Mouse (Mus musculus): ENCODE measurements at regions not wholly inside any gene's neighbourhood (a gene's known extent, or its start where the extent isn't known, plus 50 kb on each side); places are given as distances from the start of the nearest gene placed in this dataset.

DNA sequence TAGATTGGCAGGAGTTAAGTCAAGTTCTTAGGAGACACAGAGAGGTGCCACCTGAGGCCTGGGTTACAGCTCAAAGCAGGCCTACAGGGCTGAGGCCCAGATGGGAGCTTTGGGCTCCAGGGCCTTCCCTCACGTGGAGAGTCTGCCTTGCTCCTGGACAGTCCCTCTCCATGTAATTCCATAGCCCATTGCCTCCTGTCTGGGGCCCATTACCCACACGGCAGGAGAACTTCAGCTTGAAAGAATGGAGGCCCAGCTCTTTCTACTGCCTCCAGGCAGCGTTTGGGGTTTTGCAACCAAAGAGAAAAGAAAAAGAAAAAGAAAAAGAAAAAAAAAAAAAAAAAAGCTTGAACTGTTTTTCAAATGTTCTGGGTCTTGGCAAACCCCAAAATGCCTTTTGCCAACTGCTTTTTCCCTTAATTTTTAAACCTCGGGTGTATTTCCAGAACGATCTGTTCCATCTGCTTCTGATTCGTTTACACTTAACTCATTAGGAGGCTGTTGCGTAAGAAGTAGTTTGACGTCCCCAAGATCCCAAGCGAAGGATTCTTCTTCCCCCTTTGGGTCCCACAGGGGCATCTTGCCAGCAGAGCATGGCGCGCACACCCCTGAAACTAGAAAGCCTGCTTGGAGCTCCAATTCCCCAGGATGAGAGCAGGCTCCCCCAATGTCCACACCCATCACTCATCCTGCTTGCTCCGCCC lies 165.4 kb upstream of the Zfp703 start:
- peak; percentile 72 for DNase-seq (ENCODE audit: low spot score)

DNA sequence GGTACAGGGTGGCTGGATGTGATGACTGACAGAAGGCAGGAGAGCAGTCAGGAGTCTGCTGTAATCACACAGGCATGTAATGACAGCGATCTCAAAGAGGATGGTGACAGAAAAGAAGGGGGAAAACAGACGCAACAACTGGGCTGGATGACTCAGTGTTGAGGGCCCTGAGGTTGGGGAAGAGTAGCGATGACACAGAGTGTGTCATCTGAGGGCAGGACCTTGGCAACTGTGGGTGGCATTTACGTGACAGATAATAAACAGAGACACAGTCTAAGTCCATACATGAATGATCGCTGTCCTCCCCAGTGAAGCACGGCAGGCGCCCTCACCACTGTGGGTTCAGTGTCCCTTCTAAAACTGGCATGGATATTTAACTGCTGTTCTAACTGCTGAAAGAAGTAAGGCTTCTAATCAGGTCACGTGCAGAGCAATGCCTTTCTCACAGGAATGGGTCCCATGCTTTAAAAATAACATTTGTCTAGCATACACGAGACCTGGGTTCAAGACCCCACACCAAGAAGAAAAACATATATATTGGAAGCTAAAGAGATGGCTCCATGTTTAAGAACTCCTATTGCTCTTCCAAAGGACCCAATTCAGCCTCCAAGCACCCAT lies 163.8 kb upstream of the Zfp703 start:
- DNase-seq (ENCODE audit: low spot score): no peak

DNA sequence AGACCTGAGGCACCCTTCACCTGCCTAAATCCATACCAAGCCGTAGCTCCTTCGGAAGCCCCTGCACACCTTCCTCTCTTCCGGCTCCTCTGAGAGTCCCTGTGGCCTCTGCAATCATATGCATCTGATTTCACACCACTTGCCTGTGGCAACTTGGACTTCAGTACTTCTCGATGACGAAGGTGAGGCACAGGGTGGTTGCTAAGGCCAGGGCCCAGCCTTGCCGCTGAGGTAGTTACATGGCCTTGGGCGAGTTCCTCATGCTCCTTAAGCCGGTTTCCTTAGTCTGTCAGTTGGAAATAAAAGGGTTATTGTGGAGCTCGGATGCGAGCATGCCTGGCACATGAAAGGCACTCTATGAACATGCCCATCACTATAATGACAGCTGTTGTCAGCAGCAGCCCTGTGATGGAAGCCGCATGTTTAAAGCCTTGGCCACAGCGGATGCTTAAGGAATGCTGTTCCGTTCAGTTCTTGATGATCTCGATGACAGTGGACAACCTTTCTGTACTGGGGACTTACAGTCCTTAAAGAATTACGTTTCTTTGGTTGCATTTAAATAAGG lies 162.0 kb upstream of the Zfp703 start:
- no peak for DNase-seq (ENCODE audit: low spot score)

DNA sequence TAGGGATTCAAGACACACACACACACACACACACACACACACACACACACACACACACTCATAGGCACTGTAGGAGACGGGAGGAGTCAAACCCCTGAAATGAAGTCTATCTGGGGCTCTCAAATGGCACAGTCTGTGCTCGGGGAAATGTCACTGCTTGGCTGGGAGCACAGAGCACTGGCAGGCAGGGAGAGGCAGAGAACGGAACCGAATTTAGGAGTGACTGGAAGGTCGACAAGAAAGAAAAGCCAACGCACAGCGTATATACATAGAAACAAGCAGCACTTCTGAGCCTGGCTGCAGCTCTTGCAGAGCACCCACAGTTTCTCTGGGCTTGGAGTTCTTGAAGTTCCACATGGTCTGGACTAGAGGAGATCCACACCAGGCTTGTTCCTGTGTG lies 160.1 kb upstream of the Zfp703 start:
- no peak for DNase-seq (ENCODE audit: low spot score)

DNA sequence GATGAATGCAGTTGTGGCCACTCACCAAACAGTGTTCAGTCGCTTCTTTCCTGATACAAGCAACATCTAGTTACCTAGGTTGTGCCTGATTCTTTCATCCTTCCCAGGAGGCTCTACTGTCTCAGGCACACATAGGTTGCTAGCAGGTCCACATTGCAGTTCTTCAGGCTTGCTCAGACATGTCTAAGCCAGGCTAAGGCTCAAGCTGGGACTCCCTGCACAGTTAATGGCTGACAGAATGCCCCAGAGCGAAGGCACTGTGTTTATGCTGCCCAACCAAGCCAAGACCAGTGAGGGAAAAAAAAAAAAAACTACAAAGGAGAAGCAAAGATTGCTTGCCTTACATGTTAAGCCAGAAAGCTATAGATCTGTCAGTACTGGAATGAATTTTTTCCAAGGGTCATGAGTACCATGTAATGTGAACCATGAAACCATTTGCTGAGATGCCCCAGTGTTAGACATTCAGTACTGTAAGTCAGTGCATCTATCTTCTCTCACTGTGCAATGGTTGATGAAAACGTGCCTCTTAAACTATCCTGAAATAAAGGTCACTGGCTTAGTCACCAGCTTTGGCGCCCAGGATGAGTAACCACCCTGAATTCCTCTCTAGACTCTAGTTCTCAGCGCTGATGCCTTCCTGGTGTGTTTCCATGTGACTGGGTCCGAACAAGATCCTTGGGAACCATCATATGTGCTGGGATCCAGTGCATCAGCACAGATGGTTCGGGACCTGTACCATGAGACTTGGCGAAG lies 152.8 kb upstream of the Zfp703 start:
- DNase-seq (ENCODE audit: low spot score): no peak

DNA sequence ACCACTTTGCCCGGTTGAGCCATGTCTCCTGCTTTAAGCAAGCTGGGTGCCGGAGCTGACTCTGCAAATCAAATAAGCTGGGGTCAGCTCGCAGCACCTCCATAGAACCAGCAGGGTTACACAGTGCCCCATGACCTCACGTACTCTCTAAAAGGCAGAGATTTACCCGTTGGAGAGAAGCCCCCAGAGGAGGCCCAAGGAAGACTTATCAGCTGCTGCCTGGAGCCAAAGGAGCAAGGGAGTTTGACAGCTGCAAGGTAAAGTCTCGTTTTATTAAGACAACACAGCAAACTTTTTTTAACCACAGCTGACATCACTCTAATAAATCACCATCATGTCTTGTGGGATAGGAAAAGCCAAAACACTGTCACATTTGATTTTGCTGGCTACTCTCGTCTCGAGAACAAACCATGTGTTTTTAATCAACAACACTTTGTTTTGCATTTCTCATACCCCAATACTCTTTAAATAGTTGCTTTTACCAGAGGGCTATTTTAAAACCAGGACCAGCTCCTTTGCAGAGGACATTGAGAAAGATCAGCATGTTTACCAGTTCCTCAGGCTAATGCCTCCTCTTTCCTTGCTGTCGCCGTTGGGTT lies 148.7 kb upstream of the Zfp703 start:
- no peak for DNase-seq (ENCODE audit: low spot score)

DNA sequence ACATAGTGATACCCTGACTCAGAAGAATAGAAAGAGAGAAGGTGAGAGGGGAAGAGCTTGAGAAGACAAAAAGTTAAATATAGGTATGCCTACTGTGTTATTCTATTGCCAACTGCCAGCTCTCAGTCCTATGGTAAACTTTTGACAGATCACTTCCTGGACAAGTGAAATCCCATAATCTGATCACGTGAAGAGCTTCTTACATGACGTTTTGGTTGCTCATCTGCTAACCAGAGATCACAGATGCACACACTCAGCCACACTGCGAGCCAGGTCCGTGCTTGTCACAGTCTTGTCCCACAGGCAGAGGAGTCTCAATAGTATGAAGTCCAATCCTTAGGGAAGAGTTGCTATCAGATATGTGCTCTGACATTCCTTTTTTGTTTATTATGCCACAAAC lies 147.8 kb upstream of the Zfp703 start:
- DNase-seq (ENCODE audit: low spot score): no peak

DNA sequence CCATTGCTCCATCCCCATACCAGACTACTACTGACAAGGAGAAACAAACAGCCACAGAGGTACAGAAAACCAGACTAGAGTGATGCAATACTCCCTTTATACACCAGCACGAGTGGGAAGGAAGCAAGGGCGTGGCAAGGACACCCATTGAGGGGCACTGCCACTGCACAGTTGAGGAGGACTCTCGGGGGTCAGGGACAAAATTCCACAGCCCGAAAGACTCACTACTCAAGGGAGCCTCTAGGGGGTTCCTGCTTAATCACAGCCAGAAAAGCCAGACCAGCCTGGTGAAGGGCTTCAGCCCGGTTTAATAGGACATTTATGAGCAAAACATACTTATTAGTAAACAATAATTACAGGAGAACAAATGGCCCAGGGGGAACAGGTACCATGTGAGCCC lies 146.0 kb upstream of the Zfp703 start:
- no peak for DNase-seq (ENCODE audit: low spot score)

DNA sequence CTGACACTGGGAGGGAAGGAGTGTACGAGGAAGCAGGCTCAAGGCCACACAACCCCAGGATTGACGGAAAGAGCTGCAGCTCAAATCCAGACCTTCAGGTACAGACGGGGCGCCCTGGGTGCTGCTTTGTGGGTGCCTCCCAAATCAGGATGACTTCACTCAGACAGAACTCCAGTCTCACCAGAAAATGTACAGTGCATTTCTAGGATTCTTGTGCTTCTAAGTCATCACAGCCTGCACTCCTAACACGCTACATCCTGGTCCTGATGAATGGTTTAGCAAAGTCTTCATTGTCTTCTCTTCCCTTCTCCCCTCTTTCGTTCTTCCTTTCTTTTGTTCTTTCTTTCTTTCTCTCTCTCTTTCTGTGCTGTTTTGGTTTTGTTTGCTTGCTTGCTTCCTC lies 145.3 kb upstream of the Zfp703 start:
- no peak for DNase-seq (ENCODE audit: low spot score)

DNA sequence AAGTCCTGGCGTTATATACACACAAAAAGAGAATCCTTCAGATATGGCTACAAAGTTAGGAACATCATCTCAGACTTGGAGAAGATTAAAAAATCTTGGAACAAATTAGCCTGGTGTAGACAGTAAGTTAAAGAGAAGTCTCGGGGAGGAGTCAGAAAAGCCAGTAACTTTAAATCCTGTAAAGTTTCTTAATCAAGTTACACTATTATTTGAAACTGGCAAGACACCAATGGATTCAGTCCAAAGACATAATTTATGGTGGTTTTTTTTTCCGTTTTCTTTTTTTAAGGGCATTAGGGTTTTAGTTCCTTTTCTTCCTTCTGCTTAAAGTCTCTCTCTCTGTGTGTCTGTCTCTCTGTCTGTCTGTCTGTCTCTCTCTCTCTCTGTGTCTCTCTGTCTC lies 144.6 kb upstream of the Zfp703 start:
- DNase-seq (ENCODE audit: low spot score): no peak

DNA sequence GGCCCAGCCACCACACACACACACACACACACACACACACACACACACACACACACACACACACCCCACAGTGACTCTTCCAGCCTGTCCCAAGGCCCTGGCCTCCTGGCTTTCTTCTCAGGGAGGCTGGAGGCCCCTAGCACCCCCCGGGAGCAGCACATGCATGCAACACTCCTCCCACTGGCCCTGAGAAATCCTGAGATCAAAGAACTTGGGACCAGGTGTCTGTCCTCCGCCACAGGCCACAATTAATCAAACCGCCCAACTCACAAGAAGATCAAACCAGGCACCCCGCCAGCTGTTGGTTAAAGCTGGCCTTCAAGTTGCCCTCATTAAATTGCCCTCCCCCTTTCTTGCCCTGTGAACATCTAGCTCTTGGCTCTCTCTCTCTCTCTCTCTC lies 143.8 kb upstream of the Zfp703 start:
- no peak for DNase-seq (ENCODE audit: low spot score)

DNA sequence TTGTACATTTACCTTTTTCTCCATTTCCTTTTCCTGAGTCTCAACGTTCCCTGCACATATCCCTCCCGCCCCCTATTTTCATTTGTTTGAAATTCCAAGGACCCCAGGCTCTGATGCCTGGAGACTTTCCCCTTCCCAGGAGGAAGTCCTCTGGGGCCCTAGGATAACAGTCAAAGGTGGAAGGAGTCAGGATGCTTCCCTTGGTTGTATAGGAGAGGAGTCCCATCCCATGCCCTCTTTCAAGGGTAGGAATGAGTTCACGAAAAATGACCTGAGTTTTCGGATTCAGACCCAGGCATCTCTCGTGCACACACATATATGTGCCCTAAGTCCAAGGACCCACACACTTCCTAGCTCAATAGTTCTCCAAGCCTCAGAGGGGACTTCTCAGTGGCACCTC lies 143.3 kb upstream of the Zfp703 start:
- DNase-seq (ENCODE audit: low spot score): no peak

DNA sequence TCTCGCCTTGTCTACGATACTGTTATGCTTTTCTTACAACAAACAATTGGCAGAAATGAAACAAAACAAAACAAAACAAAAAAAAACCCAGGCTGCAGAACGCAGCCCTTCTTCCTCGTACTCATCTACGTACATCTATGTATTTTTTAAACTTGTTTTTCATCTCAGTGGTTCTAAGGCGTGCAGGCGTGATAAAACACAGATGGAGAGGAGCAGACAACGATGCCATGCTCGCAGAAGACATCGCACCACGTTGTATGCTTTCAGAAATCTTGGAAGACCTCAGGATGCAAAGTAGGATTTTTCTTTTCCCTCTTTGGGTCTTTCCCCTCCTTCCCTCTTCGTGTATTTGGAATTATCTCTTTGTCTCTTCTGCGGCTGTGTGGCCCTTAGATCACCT lies 142.5 kb upstream of the Zfp703 start:
- DNase-seq (ENCODE audit: low spot score): no peak

DNA sequence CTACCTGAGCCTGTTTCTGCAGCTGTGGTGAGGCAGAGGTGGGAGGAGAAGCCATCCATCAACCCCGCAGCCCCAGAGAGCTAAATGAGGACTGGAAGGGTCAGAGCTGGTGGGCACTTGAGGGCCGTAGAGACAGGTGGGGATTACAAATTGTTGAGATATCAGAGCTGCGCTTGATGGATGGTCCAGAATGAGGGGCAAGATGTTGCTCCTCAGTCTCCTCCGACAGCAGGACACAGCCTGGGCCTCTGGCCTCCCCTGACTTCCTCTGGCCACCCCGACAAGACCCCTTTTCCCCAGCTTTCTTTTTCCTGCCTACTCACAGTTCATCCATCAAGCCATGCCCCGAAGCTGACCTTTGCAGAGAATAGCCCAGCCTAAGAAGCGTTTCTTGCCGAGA lies 142.0 kb upstream of the Zfp703 start:
- no peak for DNase-seq (ENCODE audit: low spot score)

DNA sequence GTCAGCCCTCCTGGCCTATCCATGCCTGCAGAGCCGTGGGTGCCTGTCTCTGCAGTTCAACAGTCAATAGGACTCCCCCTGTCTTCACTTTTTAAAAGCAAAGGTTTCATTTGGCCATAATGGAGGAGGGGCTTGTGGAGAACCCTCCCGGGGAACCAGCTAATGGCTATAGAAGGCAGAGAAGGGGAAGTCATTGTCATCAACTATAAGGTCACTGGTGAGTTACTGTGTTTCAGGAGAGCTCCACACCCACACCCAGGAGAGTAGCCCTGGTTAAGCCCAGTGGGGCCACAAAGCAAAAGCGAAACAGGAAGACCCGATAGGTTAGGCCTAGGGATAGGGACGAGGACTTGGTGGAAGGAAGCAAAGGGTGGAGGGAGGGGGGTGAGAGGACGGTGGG lies 141.5 kb upstream of the Zfp703 start:
- no peak for DNase-seq (ENCODE audit: low spot score)

DNA sequence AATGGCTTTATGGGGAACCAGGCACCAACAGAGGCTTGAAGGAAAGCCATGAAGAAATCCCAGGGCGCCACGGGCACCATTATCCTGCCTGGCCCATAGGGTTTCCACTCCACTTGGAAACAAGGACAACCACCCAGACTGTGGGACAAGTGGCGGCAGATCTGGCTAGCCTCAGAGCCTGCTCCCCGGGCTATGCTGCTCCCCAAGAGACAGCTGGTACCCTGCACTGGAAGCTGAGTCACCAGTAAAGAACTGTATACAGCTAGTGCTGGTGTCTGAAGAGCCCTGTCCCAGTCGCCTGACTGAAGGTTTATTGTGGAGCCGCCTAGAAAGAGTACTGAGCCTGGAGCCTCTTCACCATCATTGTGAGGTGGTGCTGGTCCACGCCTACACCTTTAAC lies 140.6 kb upstream of the Zfp703 start:
- DNase-seq (ENCODE audit: low spot score): no peak

DNA sequence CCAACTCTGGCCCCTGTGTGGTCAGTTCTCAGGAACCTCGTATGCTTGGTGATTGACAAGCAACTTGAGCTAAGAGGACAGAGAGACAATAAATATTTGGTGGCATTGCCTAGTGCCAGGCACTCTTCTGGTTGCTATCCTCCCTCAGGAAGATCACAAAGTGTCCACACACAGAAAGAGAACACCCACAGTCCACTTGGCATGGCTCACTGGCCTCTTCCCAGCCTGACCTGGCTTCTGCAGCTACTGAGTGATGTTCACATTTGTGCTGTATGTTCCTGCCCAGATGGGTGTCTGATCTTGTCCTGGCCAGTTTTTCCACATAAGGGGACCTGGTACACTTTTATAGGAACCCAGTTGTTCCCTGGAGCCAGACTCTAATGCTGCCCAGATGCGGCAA lies 136.8 kb upstream of the Zfp703 start:
- no peak for DNase-seq (ENCODE audit: low spot score)

DNA sequence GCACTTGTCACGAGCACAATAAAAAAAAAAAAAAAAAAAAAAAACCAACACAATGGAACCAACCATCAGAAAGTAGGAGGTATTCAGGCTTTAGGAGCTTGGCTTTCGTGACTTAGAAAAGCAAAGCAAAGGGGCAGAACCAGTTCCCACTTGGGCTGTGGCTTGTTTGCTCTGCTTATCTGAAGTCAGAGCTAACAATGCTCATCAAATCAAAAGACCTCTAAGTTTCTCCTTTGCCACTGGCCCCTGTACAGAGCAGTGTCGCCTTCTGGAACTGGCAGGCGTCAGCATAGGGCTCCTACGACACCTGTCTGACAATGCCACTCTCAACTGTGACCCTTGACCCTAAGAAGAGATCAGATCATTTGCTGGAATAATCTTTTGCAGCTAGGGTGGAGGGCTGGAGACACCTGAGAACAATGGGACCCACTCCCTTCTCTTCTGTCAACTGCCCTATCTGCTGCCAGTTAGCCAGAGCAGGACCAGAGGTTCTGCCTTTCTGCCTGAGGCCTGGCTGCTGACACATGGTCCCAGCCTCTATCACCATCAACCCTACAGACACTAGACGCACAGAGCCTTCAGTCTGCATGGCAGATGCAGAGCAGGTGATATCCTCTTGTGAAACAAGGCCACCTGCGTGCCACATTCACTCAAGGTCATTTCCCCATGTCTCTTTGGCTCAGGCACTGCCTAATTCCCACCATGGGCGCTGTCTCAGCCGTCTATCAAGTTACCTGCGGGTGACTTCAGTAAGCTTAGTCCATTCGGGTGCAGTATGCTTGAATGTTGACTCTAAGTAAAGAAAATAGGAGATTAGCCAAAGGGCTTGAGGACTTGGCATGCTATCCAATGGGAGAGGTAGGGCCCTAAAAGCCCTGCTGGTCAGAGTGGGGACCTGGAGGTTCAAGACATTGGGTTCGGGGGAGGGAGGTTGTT lies 136.1 kb upstream of the Zfp703 start:
- no peak for DNase-seq (ENCODE audit: low spot score)

DNA sequence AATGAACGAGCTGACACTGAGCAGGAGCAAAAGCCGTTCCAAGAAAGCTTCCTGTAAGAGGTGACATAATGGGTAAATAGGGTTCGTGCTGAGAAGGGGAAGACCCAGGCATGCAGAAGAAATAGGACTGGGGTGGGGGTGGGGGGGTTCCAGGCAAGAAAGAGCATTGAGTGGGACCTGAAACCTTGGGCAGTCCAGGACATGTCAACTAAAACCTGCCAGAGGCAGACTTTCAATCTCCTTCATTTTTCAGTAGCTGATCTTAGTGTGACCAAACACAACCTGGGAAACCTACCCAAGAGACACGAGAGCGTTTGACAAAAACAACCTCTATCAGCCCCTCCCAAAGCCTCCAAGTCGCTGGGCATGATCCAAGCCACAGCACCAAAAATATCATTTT lies 133.4 kb upstream of the Zfp703 start:
- DNase-seq (ENCODE audit: low spot score): no peak

DNA sequence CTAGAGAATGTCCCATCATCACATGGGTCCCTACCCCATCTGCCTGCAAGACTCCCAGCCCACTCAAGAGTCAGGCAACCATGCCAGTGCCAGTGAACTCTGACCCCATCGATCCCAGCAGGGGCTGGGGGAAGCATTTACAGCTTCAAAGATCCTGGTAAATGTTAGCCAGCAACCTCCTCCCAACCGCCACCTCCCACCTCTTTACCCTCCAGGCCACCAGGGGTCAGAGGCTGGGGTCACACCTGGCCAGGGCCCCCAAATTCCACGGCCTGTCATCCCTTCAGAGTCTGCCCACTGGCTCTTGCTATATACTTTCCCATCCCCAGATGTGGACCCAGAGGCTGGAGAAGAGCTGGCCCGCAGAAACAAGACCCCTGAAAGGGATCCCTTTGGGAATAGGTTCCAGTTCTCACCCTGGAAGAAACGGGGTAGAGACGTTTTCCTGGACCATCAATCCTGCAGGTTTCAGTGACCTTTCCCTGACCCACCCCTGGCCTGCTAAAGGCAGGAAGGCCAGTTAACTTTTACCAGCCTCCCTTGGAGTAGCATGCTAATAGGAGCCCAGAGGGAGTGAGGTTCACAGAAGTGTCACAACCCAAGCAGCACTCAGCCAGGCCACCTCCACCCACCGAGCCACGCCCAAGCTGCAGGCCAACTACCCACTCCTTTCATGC lies 132.9 kb upstream of the Zfp703 start:
- no peak for DNase-seq (ENCODE audit: low spot score)

DNA sequence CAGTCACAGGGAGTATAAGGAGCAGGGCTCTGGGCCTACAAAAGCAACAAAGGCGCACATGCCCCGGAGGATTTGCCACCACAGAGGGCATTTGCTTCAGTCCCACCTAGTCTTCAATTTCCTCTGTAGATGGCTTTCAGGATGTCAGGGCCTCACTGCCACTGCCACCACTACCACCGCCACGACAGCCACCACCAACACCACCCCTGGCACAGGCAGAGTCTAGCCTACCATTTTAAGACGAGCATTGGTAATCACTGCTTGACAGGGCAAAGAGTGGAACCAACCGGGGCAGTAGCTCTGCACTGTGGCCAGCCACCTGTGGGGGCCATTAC lies 132.3 kb upstream of the Zfp703 start:
- no peak for DNase-seq (ENCODE audit: low spot score)

All from heart, adult 8-10 months (tissue).